Mouse (Mus musculus) MEL-GATA-1-ER (cell line): ENCODE measurements at regions not wholly inside any gene's neighbourhood (a gene's known extent, or its start where the extent isn't known, plus 50 kb on each side); places are given as distances from the start of the nearest gene placed in this dataset.

Experiments
- DNase-seq: peaks from one replicate; pipeline ENCODE4 v3.0.0-alpha.2; 2012; ENCODE audit warnings: low read depth; ENCODE audit errors: extremely low read depth

GRCm38 (mm10) chr4:131261236-131261635 lies 317.1 kb downstream of the Matn1 start:
- no peak for DNase-seq

GRCm38 (mm10) chr4:131262909-131263308 lies 318.7 kb downstream of the Matn1 start:
- DNase-seq: no peak

- DNase-seq: no peak
These were observed 322.6 kb downstream of the Matn1 start for GRCm38 (mm10) chr4:131266764-131267163.

- DNase-seq: no peak
These were observed 323.6 kb downstream of the Matn1 start for GRCm38 (mm10) chr4:131267760-131268159.

- no peak for DNase-seq
These were observed 326.0 kb downstream of the Matn1 start for GRCm38 (mm10) chr4:131270192-131270591.

DNA sequence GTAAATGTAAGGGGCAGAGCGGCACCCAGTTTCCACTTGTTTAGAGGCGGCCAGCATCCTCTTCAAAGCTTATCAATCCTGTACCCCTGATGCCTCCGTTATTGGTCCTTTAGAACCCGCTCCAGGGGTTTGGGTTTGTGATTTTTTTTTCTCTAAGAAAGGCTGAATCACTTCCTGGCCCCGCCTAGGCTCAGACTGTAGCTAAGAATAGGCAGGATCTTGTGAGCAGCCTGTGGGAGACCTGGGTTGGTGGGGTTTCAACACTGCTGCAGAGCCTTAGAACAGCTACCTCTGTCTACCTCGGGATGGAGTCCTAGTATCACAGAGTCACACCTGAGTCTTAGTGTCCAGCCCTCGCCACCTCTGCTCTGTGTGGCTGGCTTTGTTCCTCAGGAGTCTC lies 327.9 kb downstream of the Matn1 start:
- no peak for DNase-seq

GRCm38 (mm10) chr4:131293560-131293959 lies 349.4 kb downstream of the Matn1 start:
- no peak for DNase-seq

GRCm38 (mm10) chr4:131298011-131298674 lies 354.0 kb downstream of the Matn1 start:
- no peak for DNase-seq

DNA sequence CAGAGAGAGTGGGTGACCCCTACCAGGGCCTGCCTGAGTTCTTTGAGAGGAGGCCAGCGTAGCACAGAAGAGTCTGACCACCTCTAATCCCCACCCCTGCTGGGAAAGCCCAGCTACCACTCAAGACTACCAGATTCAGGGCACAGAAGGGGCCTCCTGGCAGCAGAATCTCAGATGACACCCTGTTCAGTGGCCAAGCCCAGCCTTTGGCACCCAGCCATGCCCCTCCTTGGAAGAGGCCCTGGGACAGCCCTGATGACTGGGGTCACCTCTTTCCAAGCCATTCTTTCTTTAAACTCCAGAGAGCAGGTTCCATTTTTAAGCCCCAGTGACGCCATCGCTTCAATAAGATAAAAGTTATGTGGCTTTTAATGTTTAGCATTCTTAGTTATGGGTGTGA lies 359.8 kb downstream of the Matn1 start:
- DNase-seq: no peak

DNA sequence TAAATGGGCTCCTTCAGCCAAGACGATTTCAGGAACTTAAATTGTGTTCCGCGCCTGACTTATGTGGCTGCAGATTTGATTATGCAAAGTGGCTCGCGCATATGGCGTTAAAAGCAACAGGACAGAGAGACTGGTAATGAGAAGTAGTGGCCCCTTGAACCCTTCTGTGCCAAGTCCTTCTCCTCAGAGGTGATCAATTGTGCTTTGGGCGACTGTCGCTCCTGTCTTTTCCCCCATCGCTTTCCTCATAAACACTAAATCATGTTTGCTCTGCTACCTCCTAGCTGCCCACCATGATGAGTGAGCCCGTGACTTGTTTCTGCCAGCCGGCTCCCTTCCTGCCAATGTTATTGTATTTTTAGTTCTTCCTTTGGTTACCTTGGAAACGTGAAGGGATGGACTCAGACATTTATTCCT lies 360.2 kb downstream of the Matn1 start:
- no peak for DNase-seq

DNA sequence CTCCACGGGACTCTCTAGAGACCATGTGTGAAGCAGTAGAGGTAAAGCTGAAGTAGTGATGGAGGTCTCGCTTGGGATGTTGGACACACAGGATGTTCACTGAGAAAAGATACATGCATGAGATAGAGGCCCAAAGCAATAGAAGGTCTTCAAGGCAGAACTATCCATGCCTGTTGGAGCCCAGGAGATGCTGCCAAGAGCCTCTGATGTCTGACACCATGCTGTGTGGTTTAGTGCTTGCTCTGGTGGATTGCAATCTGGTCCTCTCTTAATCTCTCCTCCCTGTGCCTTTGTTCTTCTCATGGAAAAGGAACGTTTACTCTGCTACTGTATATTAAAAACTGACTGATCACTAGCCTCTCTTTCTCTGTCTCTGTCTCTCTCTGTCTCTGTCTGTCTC lies 370.0 kb downstream of the Matn1 start:
- DNase-seq: no peak

DNA sequence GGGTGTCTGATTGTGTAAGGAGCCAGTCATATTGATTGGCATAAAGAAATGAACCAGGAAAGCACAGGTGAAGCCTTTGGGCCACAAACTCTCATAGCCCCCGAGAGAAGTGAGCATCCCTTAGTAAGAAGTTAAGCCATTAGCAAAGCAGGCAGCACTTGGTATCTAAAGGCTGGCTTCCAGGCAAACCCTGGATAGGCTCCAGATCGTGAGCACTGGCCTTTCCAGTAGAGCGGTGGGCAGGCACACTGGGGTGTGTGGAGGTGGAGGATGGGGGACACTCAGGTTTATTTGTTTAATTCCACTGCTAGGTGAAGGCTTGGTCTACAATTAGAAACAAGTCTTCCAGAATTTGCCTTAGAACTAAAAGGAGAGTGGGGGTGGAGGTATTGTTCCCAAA lies 371.9 kb downstream of the Matn1 start:
- DNase-seq: no peak

DNA sequence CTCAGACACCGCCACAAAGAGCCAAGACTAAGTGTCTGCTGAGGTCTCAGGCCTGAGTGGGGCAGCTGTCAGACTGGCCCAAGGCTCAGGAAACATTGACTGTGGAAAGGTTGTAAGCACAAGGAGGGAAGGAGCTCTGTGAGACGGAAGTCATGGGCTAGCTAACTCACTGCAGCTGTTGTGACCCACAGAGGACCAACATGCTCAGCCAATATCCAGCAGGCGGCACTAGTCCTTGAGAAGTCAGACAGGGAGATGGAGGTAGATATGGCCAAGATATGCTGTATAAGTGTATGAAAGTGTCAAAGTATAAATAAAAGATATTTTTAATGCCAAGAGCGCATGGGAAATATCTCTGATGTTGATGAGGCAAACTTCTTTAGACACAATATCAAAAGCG lies 378.1 kb downstream of the Matn1 start:
- no peak for DNase-seq

GRCm38 (mm10) chr4:131324486-131324885 lies 380.3 kb downstream of the Matn1 start:
- no peak for DNase-seq

DNA sequence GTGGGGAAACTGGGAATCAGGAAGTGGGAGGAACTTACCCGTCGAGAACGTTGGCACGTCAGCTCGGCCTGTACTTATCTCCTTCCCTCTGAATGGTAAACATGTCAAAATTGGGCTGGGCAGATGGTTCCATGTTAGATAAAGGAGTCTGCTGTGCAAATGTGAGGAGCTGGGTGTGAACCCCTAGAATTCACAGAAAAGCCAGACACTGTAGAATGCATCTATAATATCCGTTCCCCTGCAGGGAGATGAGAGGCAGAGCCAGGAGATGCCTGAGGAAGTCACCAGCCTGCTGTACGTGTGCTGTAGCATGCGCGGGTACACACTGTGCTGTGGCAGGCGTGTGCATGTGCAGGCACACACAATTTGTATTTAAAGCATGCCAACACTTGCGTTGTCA lies 381.0 kb downstream of the Matn1 start:
- no peak for DNase-seq

- DNase-seq: no peak
These were observed 381.4 kb downstream of the Matn1 start for GRCm38 (mm10) chr4:131325609-131326008.

DNA sequence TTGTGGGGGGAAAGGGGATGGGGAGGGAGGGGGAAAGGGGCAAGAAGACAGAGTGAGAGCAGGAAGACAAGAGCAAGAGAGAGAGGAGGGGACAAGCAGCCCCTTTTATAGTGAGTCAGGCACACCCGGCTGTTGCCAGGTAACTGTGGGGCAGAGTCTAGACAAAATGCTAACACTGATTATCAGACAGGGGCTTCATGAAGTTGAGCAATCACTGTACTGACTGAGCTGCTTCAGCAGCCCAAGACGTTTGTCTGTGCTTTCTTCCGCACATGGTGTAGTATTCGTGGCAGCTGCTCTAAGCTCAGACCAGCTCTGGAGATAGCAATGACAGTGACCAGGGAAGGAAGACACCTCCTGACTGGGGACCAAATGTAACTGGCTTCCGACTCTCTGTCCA lies 385.2 kb downstream of the Matn1 start:
- no peak for DNase-seq

DNA sequence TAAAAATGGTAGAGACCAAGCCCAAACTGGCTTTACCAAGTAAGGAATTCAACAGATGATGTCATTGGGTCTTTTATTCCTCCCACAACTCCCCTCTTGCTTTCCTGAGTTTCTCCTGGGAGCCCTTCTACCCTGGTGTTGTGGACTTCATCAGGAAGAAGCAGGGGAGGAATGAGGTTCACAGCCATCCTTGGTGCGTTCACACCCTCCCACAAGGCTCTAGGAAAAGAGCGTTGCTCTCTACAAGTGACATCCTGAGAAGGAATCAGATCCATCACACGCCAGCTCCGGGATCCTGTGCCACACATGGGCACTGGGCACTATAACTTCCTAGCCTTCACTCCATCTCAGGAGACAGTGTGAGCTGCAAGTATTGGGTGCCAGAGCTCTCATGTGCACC lies 387.5 kb downstream of the Matn1 start:
- no peak for DNase-seq

- DNase-seq: no peak
These were observed 392.6 kb downstream of the Matn1 start for GRCm38 (mm10) chr4:131336801-131337200.

DNA sequence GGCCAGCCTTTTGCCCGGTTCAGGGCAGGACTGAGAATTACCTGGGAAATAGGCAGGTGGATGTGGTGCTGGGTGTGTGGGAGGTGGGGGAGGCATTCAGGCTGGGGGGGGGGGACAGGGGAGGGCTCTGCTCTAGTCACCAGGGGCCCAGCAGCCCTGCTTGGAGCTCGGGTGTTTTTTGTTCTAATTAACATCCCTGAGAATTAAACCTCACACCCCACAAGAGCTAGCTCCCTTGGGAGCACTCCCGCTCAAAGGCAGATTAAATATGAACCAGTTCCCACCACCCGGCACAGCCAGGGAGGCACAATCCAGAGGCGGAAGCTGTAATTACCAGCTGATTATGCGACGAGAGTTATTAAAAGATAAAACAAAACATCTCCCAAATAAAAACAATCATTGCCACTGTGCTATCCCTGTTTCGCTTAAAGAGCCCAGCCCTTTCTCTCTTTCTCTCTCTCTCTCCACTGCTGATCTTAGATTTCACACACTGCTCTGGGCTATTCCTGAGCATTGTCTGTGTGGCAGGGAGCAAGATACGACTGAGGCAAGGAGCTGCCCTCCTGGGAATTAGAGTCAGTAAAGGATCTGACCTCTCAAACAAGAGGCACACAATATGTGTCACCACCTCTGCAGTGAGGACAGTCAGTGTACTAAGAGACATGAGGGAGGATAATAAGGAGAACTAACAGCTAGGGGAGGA lies 397.0 kb downstream of the Matn1 start:
- no peak for DNase-seq

GRCm38 (mm10) chr4:131346727-131347126 lies 402.5 kb downstream of the Matn1 start:
- no peak for DNase-seq

DNA sequence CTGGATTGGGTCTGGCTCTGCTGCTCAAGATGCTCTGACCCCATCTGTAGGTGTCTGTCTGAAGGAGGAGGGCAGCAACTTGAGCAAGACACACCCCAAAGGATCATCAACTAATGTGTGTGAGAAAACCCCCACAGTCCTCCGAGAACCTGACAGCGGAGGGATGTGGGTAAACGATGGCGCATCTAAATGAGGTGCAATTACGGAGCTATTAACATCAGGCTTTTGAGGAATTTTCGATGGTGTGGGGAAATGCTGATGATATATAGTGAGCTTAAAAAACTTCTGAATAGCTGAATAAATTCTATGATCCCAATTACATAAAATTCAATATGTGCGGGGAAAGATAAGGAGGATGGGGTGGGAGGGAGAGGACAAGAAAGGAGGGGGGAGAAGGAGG lies 406.1 kb downstream of the Matn1 start:
- no peak for DNase-seq

GRCm38 (mm10) chr4:131354908-131355307 lies 410.7 kb downstream of the Matn1 start:
- no peak for DNase-seq
